Mouse (Mus musculus): ENCODE data around the gene Prepl. TPM values are rescaled to one million over a fixed set of nuclear protein-coding genes. Genes with fewer than 3 reads are reported as not detected.

Prepl gene
- total and polyA plus RNA-seq, 2 experiments from 2014 or later = 30.1 to 40.8 TPM

- Histone ChIP-seq H3K4me1 (ENCODE audit: control insufficient read depth, insufficient read depth) (0 out of 2 replicates have a peak, but pooled peaks cover 3% of the 10 kb centered on the region), H3K4me3 (ENCODE audit: low read depth, low read length) (no peak overlapping the region), H3K27me3 (ENCODE audit: control insufficient read depth, insufficient read depth, low read length) (no peaks in the 10 kb centered on the region), H3K9ac (replicated peaks; ENCODE audit: low read depth, low read length) (no peak overlapping the region), H3K4me2 (ENCODE audit: low read depth, low read length) (no peak overlapping the region), H3K36me3 (replicated peaks; ENCODE audit: control insufficient read depth, insufficient read depth, low read length) (peaks cover 67% of the 10 kb centered on the region), H3K9me3 (replicated peaks; ENCODE audit: control insufficient read depth, low read length) (no peaks in the 10 kb centered on the region), H3K27ac (ENCODE audit: low read depth) (no peak overlapping the region)
- no peak for DNase-seq (ENCODE audit: low spot score)
- WGBS = 34% methylated on average over 6 of the region's 6 CpGs
- TF ChIP-seq CTCF (IDR thresholded peaks at IDR 0.05; ENCODE audit: low read depth) (no peak), EP300 (IDR thresholded peaks at IDR 0.05; ENCODE audit: low read depth) (no peak)
- ATAC-seq (ENCODE audit: insufficient read depth, low read depth) = no peak
Measured at GRCm38 (mm10) chr17:85070658-85071057, 19.4 kb downstream of the Prepl start.

GRCm38 (mm10) chr17:85067331-85067730 is 22.7 kb downstream of the Prepl start:
- H3K9me3 ChIP-seq (replicated peaks; ENCODE audit: control insufficient read depth, low read length) = no peaks in the 10 kb centered on the region
- H3K4me1 ChIP-seq (ENCODE audit: control insufficient read depth, insufficient read depth) = no peaks in the 10 kb centered on the region
- no peak overlapping the region for H3K9ac ChIP-seq (replicated peaks; ENCODE audit: low read depth, low read length)
- H3K36me3 ChIP-seq (replicated peaks; ENCODE audit: control insufficient read depth, insufficient read depth, low read length) = peaks cover 83% of the 10 kb centered on the region
- no peaks in the 10 kb centered on the region for H3K27me3 ChIP-seq (ENCODE audit: control insufficient read depth, insufficient read depth, low read length)
- no peak overlapping the region for H3K4me2 ChIP-seq (ENCODE audit: low read depth, low read length)
- TF ChIP-seq CTCF (IDR thresholded peaks at IDR 0.05; ENCODE audit: low read depth) (no peak), EP300 (IDR thresholded peaks at IDR 0.05; ENCODE audit: low read depth) (no peak)
- WGBS = 87% methylated on average over 7 of the region's 7 CpGs
- no peak overlapping the region for H3K4me3 ChIP-seq (ENCODE audit: low read depth, low read length)
- DNase-seq (ENCODE audit: low spot score) (no peak), ATAC-seq (ENCODE audit: insufficient read depth, low read depth) (no peak)
- H3K27ac ChIP-seq (ENCODE audit: low read depth) = no peak overlapping the region

GRCm38 (mm10) chr17:85063560-85063959 is 26.5 kb downstream of the Prepl start:
- Histone ChIP-seq H3K9ac (replicated peaks; ENCODE audit: low read depth, low read length) (no peak overlapping the region), H3K27ac (ENCODE audit: low read depth) (no peak overlapping the region), H3K27me3 (ENCODE audit: control insufficient read depth, insufficient read depth, low read length) (no peaks in the 10 kb centered on the region), H3K9me3 (replicated peaks; ENCODE audit: control insufficient read depth, low read length) (no peaks in the 10 kb centered on the region), H3K36me3 (replicated peaks; ENCODE audit: control insufficient read depth, insufficient read depth, low read length) (peaks cover 52% of the 10 kb centered on the region), H3K4me2 (ENCODE audit: low read depth, low read length) (no peak overlapping the region), H3K4me3 (ENCODE audit: low read depth, low read length) (no peak overlapping the region), H3K4me1 (ENCODE audit: control insufficient read depth, insufficient read depth) (no peaks in the 10 kb centered on the region)
- ATAC-seq (ENCODE audit: insufficient read depth, low read depth) = no peak
- 76% methylated on average over 7 of the region's 7 CpGs for WGBS
- TF ChIP-seq EP300 (IDR thresholded peaks at IDR 0.05; ENCODE audit: low read depth) (no peak), CTCF (IDR thresholded peaks at IDR 0.05; ENCODE audit: low read depth) (no peak)
- DNase-seq (ENCODE audit: low spot score) = no peak

- no peak overlapping the region for H3K4me3 ChIP-seq (ENCODE audit: low read depth, low read length)
- H3K4me1 ChIP-seq (ENCODE audit: control insufficient read depth, insufficient read depth) = no peaks in the 10 kb centered on the region
- 93% methylated on average over 6 of the region's 6 CpGs for WGBS
- no peak overlapping the region for H3K4me2 ChIP-seq (ENCODE audit: low read depth, low read length)
- TF ChIP-seq CTCF (IDR thresholded peaks at IDR 0.05; ENCODE audit: low read depth) (no peak), EP300 (IDR thresholded peaks at IDR 0.05; ENCODE audit: low read depth) (no peak)
- ATAC-seq (ENCODE audit: insufficient read depth, low read depth) (no peak), DNase-seq (ENCODE audit: low spot score) (no peak)
- H3K27me3 ChIP-seq (ENCODE audit: control insufficient read depth, insufficient read depth, low read length) = no peaks in the 10 kb centered on the region
- no peak overlapping the region for H3K9ac ChIP-seq (replicated peaks; ENCODE audit: low read depth, low read length)
- H3K36me3 ChIP-seq (replicated peaks; ENCODE audit: control insufficient read depth, insufficient read depth, low read length) = peaks cover 16% of the 10 kb centered on the region
- H3K9me3 ChIP-seq (replicated peaks; ENCODE audit: control insufficient read depth, low read length) = no peaks in the 10 kb centered on the region
- no peak overlapping the region for H3K27ac ChIP-seq (ENCODE audit: low read depth)
Measured at GRCm38 (mm10) chr17:85059136-85059535, 30.9 kb downstream of the Prepl start.

- WGBS = 90% methylated on average over 7 of the region's 7 CpGs
- ATAC-seq (ENCODE audit: insufficient read depth, low read depth) = no peak
- Histone ChIP-seq H3K4me1 (ENCODE audit: control insufficient read depth, insufficient read depth) (no peaks in the 10 kb centered on the region), H3K4me2 (ENCODE audit: low read depth, low read length) (no peak overlapping the region), H3K9ac (replicated peaks; ENCODE audit: low read depth, low read length) (no peak overlapping the region), H3K27me3 (ENCODE audit: control insufficient read depth, insufficient read depth, low read length) (no peaks in the 10 kb centered on the region), H3K36me3 (replicated peaks; ENCODE audit: control insufficient read depth, insufficient read depth, low read length) (peaks cover 7% of the 10 kb centered on the region), H3K27ac (ENCODE audit: low read depth) (no peak overlapping the region), H3K4me3 (ENCODE audit: low read depth, low read length) (no peak overlapping the region), H3K9me3 (replicated peaks; ENCODE audit: control insufficient read depth, low read length) (no peaks in the 10 kb centered on the region)
- DNase-seq (ENCODE audit: low spot score) = no peak
- TF ChIP-seq CTCF (IDR thresholded peaks at IDR 0.05; ENCODE audit: low read depth) (no peak), EP300 (IDR thresholded peaks at IDR 0.05; ENCODE audit: low read depth) (no peak)
Measured at GRCm38 (mm10) chr17:85058276-85058675, 31.8 kb downstream of the Prepl start.

- Histone ChIP-seq H3K9ac (replicated peaks; ENCODE audit: low read depth, low read length) (no peak overlapping the region), H3K4me1 (ENCODE audit: control insufficient read depth, insufficient read depth) (peaks cover 6% of the 10 kb centered on the region; the same call in 1 of the 2 replicates), H3K27me3 (ENCODE audit: control insufficient read depth, insufficient read depth, low read length) (no peaks in the 10 kb centered on the region), H3K36me3 (replicated peaks; ENCODE audit: control insufficient read depth, insufficient read depth, low read length) (no peaks in the 10 kb centered on the region), H3K4me2 (ENCODE audit: low read depth, low read length) (no peak overlapping the region), H3K9me3 (replicated peaks; ENCODE audit: control insufficient read depth, low read length) (no peaks in the 10 kb centered on the region), H3K4me3 (ENCODE audit: low read depth, low read length) (no peak overlapping the region), H3K27ac (ENCODE audit: low read depth) (no peak overlapping the region)
- no peak for DNase-seq (ENCODE audit: low spot score)
- ATAC-seq (ENCODE audit: insufficient read depth, low read depth) = no peak
- no peak for TF ChIP-seq CTCF (IDR thresholded peaks at IDR 0.05; ENCODE audit: low read depth)
- TF ChIP-seq EP300 (IDR thresholded peaks at IDR 0.05; ENCODE audit: low read depth) = no peak
- WGBS = 86% methylated on average over 5 of the region's 5 CpGs
Measured at GRCm38 (mm10) chr17:85048379-85048778, 41.7 kb downstream of the Prepl start.
